Mouse (Mus musculus) testis, adult 2 months (tissue): ENCODE data around the gene Tcea2.

Experiments
- CTCF ChIP-seq: fragments of 200-500 bp; IDR thresholded peaks from 2 replicates; pipeline ENCODE4 v1.5.1; 2012; ENCODE audit warnings: low read depth, mild to moderate bottlenecking, inconsistent platforms, low read length, moderate library complexity; ENCODE audit not compliant: control insufficient read depth, insufficient read depth, insufficient replicate concordance
- POLR2A ChIP-seq: fragments of 200-500 bp; IDR thresholded peaks from 2 replicates; pipeline ENCODE4 v1.6.1; 2012; ENCODE audit warnings: low read depth, mild to moderate bottlenecking, inconsistent platforms, low read length, moderate library complexity; ENCODE audit not compliant: control insufficient read depth

DNA sequence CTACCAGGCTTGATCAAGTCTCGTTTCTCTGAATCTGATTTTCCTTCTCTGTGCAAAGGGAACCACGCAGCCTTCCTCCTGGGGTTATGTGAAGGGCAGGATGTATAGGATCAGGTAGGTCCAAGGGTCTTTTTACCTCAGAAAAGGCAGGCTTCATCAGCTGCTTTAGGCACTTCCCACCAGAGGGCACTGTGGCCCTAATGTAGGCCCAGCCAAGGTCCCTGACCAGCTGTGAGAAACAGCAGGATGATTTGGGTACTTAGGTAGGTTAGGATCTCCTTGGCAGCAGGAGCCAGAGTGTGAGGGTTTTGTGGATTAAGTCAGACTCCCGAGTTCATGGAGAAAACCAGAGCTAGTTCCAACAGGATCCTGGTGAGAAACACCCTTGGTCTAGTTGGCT lies 42.1 kb downstream of the Tcea2 start:
- TF ChIP-seq CTCF (peak; percentile 36; the same call in 1 of the 2 replicates), POLR2A (no peak)
